24 mouse cellular contexts compared by ENCODE assay signal in genomic region chr10:87906757-87907307, GRCm38 (mm10). TPM values are rescaled to one million over a fixed set of nuclear protein-coding genes. Genes with fewer than 3 reads are reported as not detected.
DNase-seq lines count a peak whose midpoint lies in the region; ATAC-seq and TF ChIP-seq lines count a peak whose summit lies in the region.
"Had no signal": no experiment of that assay in that cellular context is flagged by ENCODE, and none has a peak within 500 bp of the region (broad histone marks: within the 10 kb centered on the region; RNA-seq: fewer than 3 reads in every experiment).

No protein-coding gene starts in this region.

- TF ChIP-seq POLR2A in kidney, adult 2 months (IDR thresholded peaks at IDR 0.05; ENCODE audit: low read depth, low read length), result no peak
- no peak for TF ChIP-seq POLR2A in liver, adult 2 months (IDR thresholded peaks at IDR 0.05; ENCODE audit: extremely low read depth, insufficient read depth, low read length)

- H3K9ac ChIP-seq in liver, adult 2 months (ENCODE audit: low read depth, low read length), result no peak overlapping the region; the same call in 1 of the 2 replicates
- no peak overlapping the region for H3K9ac ChIP-seq in liver, embryonic 12.5 days
- H3K9ac ChIP-seq in liver, postnatal 0 days (replicated peaks), result no peak overlapping the region

- WGBS in kidney, adult 2 months, result 69% methylated on average over 2 of the region's 2 CpGs
- WGBS in liver, adult 2 months, result 16% methylated on average over 2 of the region's 2 CpGs
- 70% methylated on average over 2 of the region's 2 CpGs for WGBS in liver, embryonic 12.5 days (ENCODE audit: insufficient replicate concordance)
- WGBS in liver, postnatal 0 days (ENCODE audit: insufficient replicate concordance), result 57% methylated on average over 2 of the region's 2 CpGs

- H3K4me2 ChIP-seq in liver, embryonic 12.5 days, result no peak overlapping the region
- H3K4me2 ChIP-seq in liver, postnatal 0 days (ENCODE audit: low read depth, low read length), result no peak overlapping the region

- no peak for TF ChIP-seq CTCF in kidney, adult 2 months (conservative IDR thresholded peaks at IDR 0.05; ENCODE audit: insufficient read depth, insufficient read length, low read depth, low read length)
- no peak for TF ChIP-seq CTCF in liver, adult 2 months (IDR thresholded peaks at IDR 0.05; ENCODE audit: low read depth, low read length)
- TF ChIP-seq CTCF in liver, postnatal 0 days (IDR thresholded peaks at IDR 0.05; ENCODE audit: low read depth), result no peak

- no peak overlapping the region for H3K4me3 ChIP-seq in kidney, adult 2 months (ENCODE audit: insufficient read depth, low read depth, low read length)
- H3K4me3 ChIP-seq in liver, adult 2 months (ENCODE audit: insufficient read depth, low read depth, low read length), result no peak overlapping the region
- no peak overlapping the region for H3K4me3 ChIP-seq in liver, embryonic 12.5 days
- no peak overlapping the region for H3K4me3 ChIP-seq in liver, postnatal 0 days (ENCODE audit: low read depth, low read length)
- H3K4me3 ChIP-seq in brown adipose tissue, adult 24 weeks (ENCODE audit: insufficient read depth, low read depth, low read length), result no peak overlapping the region

- TF ChIP-seq EP300 in liver, postnatal 0 days (IDR thresholded peaks at IDR 0.05; ENCODE audit: low read depth), result peak; percentile 23; the same call in 1 of the 2 replicates

- no peaks in the 10 kb centered on the region for H3K9me3 ChIP-seq in liver, embryonic 12.5 days (replicated peaks)
- no peaks in the 10 kb centered on the region for H3K9me3 ChIP-seq in liver, postnatal 0 days (ENCODE audit: low read length)
- H3K9me3 ChIP-seq: G1E had no signal

- no peaks in the 10 kb centered on the region for H3K27me3 ChIP-seq in kidney, adult 2 months (replicated peaks; ENCODE audit: control insufficient read depth, insufficient read depth, low read length)
- H3K27me3 ChIP-seq in liver, adult 2 months (ENCODE audit: control insufficient read depth, insufficient read depth, low read length), result no peaks in the 10 kb centered on the region
- no peaks in the 10 kb centered on the region for H3K27me3 ChIP-seq in liver, embryonic 12.5 days (replicated peaks)
- no peaks in the 10 kb centered on the region for H3K27me3 ChIP-seq in liver, postnatal 0 days (ENCODE audit: insufficient read depth, low read length)
- H3K27me3 ChIP-seq: CH12.LX, Patski had no signal

- no peak for ATAC-seq in liver, embryonic 12.5 days
- ATAC-seq in liver, postnatal 0 days, result peak; percentile 97
- ATAC-seq: activated CD4-positive, CD25-positive, alpha-beta regulatory T cell, adult 4 months; CD4-positive, CD25-positive, alpha-beta regulatory T cell, adult 4 months; Patski had no signal

- no peaks in the 10 kb centered on the region for H3K36me3 ChIP-seq in kidney, adult 2 months (ENCODE audit: control insufficient read depth, insufficient read depth, low read length)
- peaks cover 31% of the 10 kb centered on the region for H3K36me3 ChIP-seq in liver, adult 2 months (ENCODE audit: control insufficient read depth, insufficient read depth, low read length)
- H3K36me3 ChIP-seq in liver, embryonic 12.5 days, result no peaks in the 10 kb centered on the region
- H3K36me3 ChIP-seq in liver, postnatal 0 days (replicated peaks; ENCODE audit: insufficient read depth, low read length), result no peaks in the 10 kb centered on the region
- H3K36me3 ChIP-seq: G1E had no signal

- DNase-seq in kidney, adult 2 months, result peak; percentile 33
- DNase-seq in kidney, postnatal 4 days, result no peak
- DNase-seq in liver, adult 2 months (ENCODE audit: extremely low read depth, low read depth, low spot score), result peak; percentile 99
- DNase-seq in liver, postnatal 0 days, result no peak
- no peak for DNase-seq in liver
- no peak for DNase-seq in right cerebral cortex, adult 18-20 months
- DNase-seq: adrenal gland, adult 2 months; adrenal gland, adult 8-10 months; adrenal gland, postnatal 10 days; adrenal gland, postnatal 14 days; adrenal gland, postnatal 25 days; adrenal gland, postnatal 36 days; B cell, adult 2 months; cerebellum, adult 11 months; cerebellum, adult 11-12 months; cerebellum, adult 18-20 months had no signal

- no peaks in the 10 kb centered on the region for H3K79me2 ChIP-seq in liver, adult 2 months (ENCODE audit: control insufficient read depth, insufficient read depth, low read length)

- H3K4me1 ChIP-seq in kidney, adult 2 months (ENCODE audit: control insufficient read depth, insufficient read depth, low read length), result peaks cover 12% of the 10 kb centered on the region
- H3K4me1 ChIP-seq in liver, adult 2 months (ENCODE audit: control insufficient read depth, insufficient read depth, low read length), result peaks cover 32% of the 10 kb centered on the region
- no peaks in the 10 kb centered on the region for H3K4me1 ChIP-seq in liver, embryonic 12.5 days
- no peaks in the 10 kb centered on the region for H3K4me1 ChIP-seq in liver, postnatal 0 days (ENCODE audit: insufficient read depth)
- no peaks in the 10 kb centered on the region for H3K4me1 ChIP-seq in brown adipose tissue, adult 24 weeks (ENCODE audit: control insufficient read depth, insufficient read depth, insufficient read length, low read length)

- no peak overlapping the region for H3K27ac ChIP-seq in kidney, adult 2 months (ENCODE audit: insufficient read depth, low read depth, low read length)
- peak overlapping the region; percentile 97 for H3K27ac ChIP-seq in liver, adult 2 months (replicated peaks; ENCODE audit: insufficient read depth, low read depth, low read length)
- H3K27ac ChIP-seq in liver, embryonic 12.5 days, result no peak overlapping the region
- H3K27ac ChIP-seq in liver, postnatal 0 days (ENCODE audit: low read depth), result peak overlapping the region; percentile 85
- peak overlapping the region; percentile 62; the same call in 1 of the 2 replicates for H3K27ac ChIP-seq in brown adipose tissue, adult 24 weeks (replicated peaks; ENCODE audit: low read depth, low read length)

RNA-seq across cellular contexts. Expression of gene Igf1, which starts 48.8 kb away (rescaled TPM):
- 28.9 and 29.7 TPM in 2 replicates for polyA plus RNA-seq in kidney, adult 2 months (2012; rRNA removed)
- 244 and 252 TPM in 2 replicates for total RNA-seq in liver, adult 2 months (2014; rRNA removed)
- polyA plus RNA-seq in liver, adult 2 months (2012; rRNA removed), result 1,223 and 1,483 TPM in 2 replicates
- polyA plus RNA-seq in liver, embryonic 12.5 days (2016; fragmentation: Nextera tagmentation; extraction: Ambion mirVana), result 11.2 and 11.5 TPM in 2 replicates
- polyA plus RNA-seq in liver, postnatal 0 days (2015; fragmentation: Nextera tagmentation; extraction: Ambion mirVana), result 34.1 and 42.3 TPM in 2 replicates
- 39.0 and 47.2 TPM in 2 replicates for polyA plus RNA-seq in brown adipose tissue, adult 24 weeks (2012; ENCODE audit: insufficient read depth, insufficient read length, missing spikeins)
- total RNA-seq: CH12.LX, MEL had no signal

Comparison
In these comparisons a context has a peak if more than half of its experiments do, and no peak if none do; other contexts are left out.
1. DNase-seq: peak in kidney, adult 2 months (single experiment) and liver, adult 2 months (single experiment); none in kidney, postnatal 4 days (0 of 2), liver, postnatal 0 days (single experiment), liver (single experiment) and right cerebral cortex, adult 18-20 months (single experiment).
2. H3K27ac ChIP-seq: peak in liver, adult 2 months (single experiment), liver, postnatal 0 days (single experiment) and brown adipose tissue, adult 24 weeks (single experiment); none in kidney, adult 2 months (single experiment) and liver, embryonic 12.5 days (single experiment).
3. RNA of gene Igf1, which starts 48.8 kb away (polyA plus RNA-seq): 1,223 to 1,483 TPM in liver, adult 2 months; 39.0 to 47.2 TPM in brown adipose tissue, adult 24 weeks, 34.1 to 42.3 TPM in liver, postnatal 0 days, 28.9 to 29.7 TPM in kidney, adult 2 months and 11.2 to 11.5 TPM in liver, embryonic 12.5 days; every median in the first group is over 10 times any median in the second.